Mouse (Mus musculus): ENCODE data around the gene Pa2g4. TPM values are rescaled to one million over a fixed set of nuclear protein-coding genes. Genes with fewer than 3 reads are reported as not detected.

The Pa2g4 gene
- total and polyA plus RNA-seq, 3 experiments: 232 to 663 (median 298) TPM

- H3K9me3 ChIP-seq (replicated peaks; ENCODE audit: insufficient read depth, low read length): no peaks in the 10 kb centered on the region
- DNase-seq (ENCODE audit: low read depth, low spot score): no peak
Measured at GRCm38 (mm10) chr10:128598476-128598875, 32.7 kb upstream of the Pa2g4 start.

DNA sequence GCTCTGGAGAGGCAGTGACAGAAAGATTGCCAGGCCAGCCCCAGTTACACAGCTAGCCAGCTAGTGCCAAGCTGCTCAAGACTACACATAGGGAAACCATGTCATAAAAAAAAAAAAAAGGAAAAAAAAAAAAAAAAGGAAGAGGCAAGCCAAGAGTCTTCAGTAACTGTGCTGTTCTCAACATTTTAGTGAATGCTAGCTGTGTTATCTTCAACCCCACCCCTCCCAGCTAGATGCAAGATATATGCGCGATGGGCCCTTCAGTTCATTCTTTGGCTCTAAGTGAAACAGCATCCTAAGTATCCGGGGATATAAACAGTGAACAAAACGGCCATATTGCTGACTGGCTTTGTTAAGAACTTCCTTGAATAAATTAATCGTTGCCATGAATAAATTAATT is 27.0 kb upstream of the Pa2g4 start:
- peak; percentile 79 for DNase-seq (ENCODE audit: low read depth, low spot score)
- peak overlapping the region; percentile 15 for H3K9ac ChIP-seq (ENCODE audit: control insufficient read depth, low read depth, low read length, poor library complexity, severe bottlenecking)
- H3K36me3 ChIP-seq (ENCODE audit: control insufficient read depth in 1 of 2, insufficient read depth in 2 of 2, low read length in 2 of 2): peaks cover 0 to 18% of the 10 kb centered on the region in 2 experiments; a peak in 2 of 4 replicates
- peaks cover 12 to 23% of the 10 kb centered on the region in 2 experiments for H3K4me1 ChIP-seq (ENCODE audit: control insufficient read depth in 1 of 2, insufficient read depth in 2 of 2, low read length in 2 of 2)
- no peaks in the 10 kb centered on the region for H3K9me3 ChIP-seq (replicated peaks; ENCODE audit: insufficient read depth, low read length)
- H3K27ac ChIP-seq (ENCODE audit: control insufficient read depth, low read depth, low read length): peak overlapping the region; percentile 80
- H3K4me3 ChIP-seq (ENCODE audit: control insufficient read depth in 1 of 2, insufficient read depth in 1 of 2, low read depth in 2 of 2, low read length in 2 of 2): peak overlapping the region; percentile 28 to 38; a peak in 3 of 4 replicates
- H3K79me2 ChIP-seq (ENCODE audit: control insufficient read depth, insufficient read depth, low read length, poor library complexity): no peaks in the 10 kb centered on the region
- H3K27me3 ChIP-seq (ENCODE audit: control insufficient read depth in 1 of 2, insufficient read depth in 2 of 2, low read length in 2 of 2): peaks cover 2% of the 10 kb centered on the region in 2 experiments; a peak in 2 of 4 replicates
- peak; percentile 80 for TF ChIP-seq GATA1 (IDR thresholded peaks at IDR 0.05; ENCODE audit: low read depth, low read length)
- no peak for TF ChIP-seq USF2 (IDR thresholded peaks at IDR 0.05; ENCODE audit: borderline replicate concordance in 1 of 2, insufficient read depth in 1 of 2, low read depth in 1 of 2, low read length in 2 of 2)
- TF ChIP-seq MYC (IDR thresholded peaks at IDR 0.05; ENCODE audit: low read depth, low read length): no peak
- TF ChIP-seq RCOR1 (IDR thresholded peaks at IDR 0.05; ENCODE audit: low read depth, low read length): 0 out of 2 replicates have a peak, but pooled peaks have one; percentile 14
- TF ChIP-seq SIN3A (IDR thresholded peaks at IDR 0.05; ENCODE audit: low read length): peak; percentile 42; the same call in 1 of the 2 replicates
- no peak for TF ChIP-seq SMC3 (IDR thresholded peaks at IDR 0.05; ENCODE audit: low read depth, low read length)
- peak; percentile 46; the same call in 1 of the 2 replicates for TF ChIP-seq MAZ (IDR thresholded peaks at IDR 0.05; ENCODE audit: low read depth, low read length)
- TF ChIP-seq CHD2 (IDR thresholded peaks at IDR 0.05; ENCODE audit: low read length): no peak
- TF ChIP-seq POLR2AphosphoS5 (IDR thresholded peaks at IDR 0.05; ENCODE audit: borderline replicate concordance, low read depth, low read length): no peak
- no peak for TF ChIP-seq TBP (IDR thresholded peaks at IDR 0.05; ENCODE audit: low read depth, low read length)
- TF ChIP-seq ELF1 (IDR thresholded peaks at IDR 0.05; ENCODE audit: low read depth, low read length): 0 out of 2 replicates have a peak, but pooled peaks have one; percentile 23
- no peak for TF ChIP-seq MAFK (IDR thresholded peaks at IDR 0.05; ENCODE audit: borderline replicate concordance, low read depth, low read length)
- TF ChIP-seq NRF1 (IDR thresholded peaks at IDR 0.05; ENCODE audit: insufficient read depth, low read depth, low read length, poor library complexity, severe bottlenecking): no peak
- no peak for TF ChIP-seq POLR2AphosphoS2 (IDR thresholded peaks at IDR 0.05; ENCODE audit: low read length)
- no peak for TF ChIP-seq ETS1 (IDR thresholded peaks at IDR 0.05; ENCODE audit: low read depth, low read length)
- TF ChIP-seq TAL1 (IDR thresholded peaks at IDR 0.05; ENCODE audit: low read length): peak; percentile 10; the same call in 1 of the 2 replicates
- TF ChIP-seq TCF12 (IDR thresholded peaks at IDR 0.05; ENCODE audit: low read depth, low read length): 0 out of 2 replicates have a peak, but pooled peaks have one; percentile 20
- no peak for TF ChIP-seq RAD21 (IDR thresholded peaks at IDR 0.05; ENCODE audit: low read depth, low read length)
- TF ChIP-seq EP300 (IDR thresholded peaks at IDR 0.05; ENCODE audit: low read depth in 1 of 2, low read length in 2 of 2): peak in 1 of 2 experiments; percentile 38; a peak in 3 of 4 replicates
- 0 out of 2 replicates have a peak, but pooled peaks have one; percentile 19 for TF ChIP-seq HCFC1 (IDR thresholded peaks at IDR 0.05; ENCODE audit: low read depth, low read length)
- no peak for TF ChIP-seq MXI1 (IDR thresholded peaks at IDR 0.05; ENCODE audit: low read depth, low read length)
- TF ChIP-seq NELFE (IDR thresholded peaks at IDR 0.05; ENCODE audit: low read depth, low read length): no peak
- no peak for TF ChIP-seq MEF2A (IDR thresholded peaks at IDR 0.05; ENCODE audit: extremely low read depth, insufficient replicate concordance, low read depth, low read length, poor library complexity, severe bottlenecking)
- peak; percentile 99 for TF ChIP-seq ZNF384 (IDR thresholded peaks at IDR 0.05; ENCODE audit: low read depth, low read length)
- no peak for TF ChIP-seq JUND (IDR thresholded peaks at IDR 0.05; ENCODE audit: low read depth, low read length)
- no peak for TF ChIP-seq MAX (IDR thresholded peaks at IDR 0.05; ENCODE audit: low read length)
- no peak for TF ChIP-seq UBTF (IDR thresholded peaks at IDR 0.05; ENCODE audit: borderline replicate concordance, insufficient read depth, low read depth, low read length)
- TF ChIP-seq ZMIZ1 (IDR thresholded peaks at IDR 0.05; ENCODE audit: low read depth, low read length): no peak
- no peak for TF ChIP-seq MYB (IDR thresholded peaks at IDR 0.05; ENCODE audit: low read depth, low read length)

More at GRCm38 (mm10) chr10:128598476-128598875, 32.7 kb upstream of the Pa2g4 start:
- Histone ChIP-seq H3K4me3 (ENCODE audit: control insufficient read depth in 1 of 2, insufficient read depth in 1 of 2, low read depth in 2 of 2, low read length in 2 of 2) (no peak overlapping the region), H3K9ac (ENCODE audit: control insufficient read depth, low read depth, low read length, poor library complexity, severe bottlenecking) (no peak overlapping the region), H3K27me3 (ENCODE audit: control insufficient read depth in 1 of 2, insufficient read depth in 2 of 2, low read length in 2 of 2) (no peaks in the 10 kb centered on the region; a peak in 2 of 4 replicates), H3K4me1 (ENCODE audit: control insufficient read depth in 1 of 2, insufficient read depth in 2 of 2, low read length in 2 of 2) (peaks cover under 1 to 6% of the 10 kb centered on the region in 2 experiments; a peak in 3 of 4 replicates), H3K36me3 (ENCODE audit: control insufficient read depth in 1 of 2, insufficient read depth in 2 of 2, low read length in 2 of 2) (peaks cover 0 to 4% of the 10 kb centered on the region in 2 experiments; a peak in 2 of 4 replicates), H3K27ac (ENCODE audit: control insufficient read depth, low read depth, low read length) (no peak overlapping the region), H3K79me2 (ENCODE audit: control insufficient read depth, insufficient read depth, low read length, poor library complexity) (no peaks in the 10 kb centered on the region)
- TF ChIP-seq TCF12 (IDR thresholded peaks at IDR 0.05; ENCODE audit: low read depth, low read length): no peak
- no peak for TF ChIP-seq GABPA (IDR thresholded peaks at IDR 0.05; ENCODE audit: low read depth, low read length)
- no peak for TF ChIP-seq MAFK (IDR thresholded peaks at IDR 0.05; ENCODE audit: borderline replicate concordance, low read depth, low read length)
- no peak for TF ChIP-seq SMC3 (IDR thresholded peaks at IDR 0.05; ENCODE audit: low read depth, low read length)
